9 mouse cellular contexts compared by ENCODE assay signal in the genomic region with DNA sequence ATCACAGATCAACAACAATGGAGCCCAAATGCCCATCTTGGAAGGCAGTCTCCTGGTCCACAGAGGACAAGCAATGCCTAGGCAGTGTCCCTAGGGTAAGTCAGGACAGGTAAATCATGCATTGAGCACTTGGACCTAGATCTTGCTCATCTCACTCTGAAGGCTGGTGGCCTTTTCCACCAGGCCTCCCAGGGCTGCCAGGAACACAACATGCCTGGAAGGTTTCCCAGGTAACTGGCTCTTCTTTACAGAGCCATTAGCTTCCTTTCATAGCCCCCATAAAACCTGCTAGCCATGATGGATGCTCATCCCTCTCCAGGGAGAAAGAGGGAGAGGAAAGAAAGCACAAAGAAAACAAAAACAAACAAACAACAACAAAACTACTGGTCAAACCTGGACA. TPM values are rescaled to one million over a fixed set of nuclear protein-coding genes. Genes with fewer than 3 reads are reported as not detected.
DNase-seq lines count a peak whose midpoint lies in the region; ATAC-seq and TF ChIP-seq lines count a peak whose summit lies in the region.
"Had no signal": no experiment of that assay in that cellular context is flagged by ENCODE, and none has a peak within 500 bp of the region (broad histone marks: within the 10 kb centered on the region; RNA-seq: fewer than 3 reads in every experiment).

No protein-coding gene starts in this region.

- H3K27ac ChIP-seq in heart, embryonic 14.5 days (replicated peaks in 1 of 2; ENCODE audit: control insufficient read depth in 1 of 2, insufficient read depth in 1 of 2, low read depth in 2 of 2, low read length in 2 of 2), result peak overlapping the region; percentile 89 to 90
- H3K27ac ChIP-seq in cerebellum, adult 2 months (ENCODE audit: insufficient read depth, low read length), result peak overlapping the region; percentile 63
- peak overlapping the region; percentile 73; the same call in 1 of the 2 replicates for H3K27ac ChIP-seq in hindbrain, postnatal 0 days

- TF ChIP-seq POLR2A in cerebellum, adult 2 months (IDR thresholded peaks at IDR 0.05; ENCODE audit: borderline replicate concordance, insufficient read depth, low read length), result no peak

- no peak overlapping the region for H3K4me3 ChIP-seq in heart, embryonic 14.5 days (ENCODE audit: control insufficient read depth in 1 of 2, insufficient read depth in 1 of 2, low read depth in 1 of 2, low read length in 2 of 2)
- H3K4me3 ChIP-seq in cerebellum, adult 2 months (replicated peaks; ENCODE audit: insufficient read depth, low read depth, low read length), result no peak overlapping the region
- no peak overlapping the region for H3K4me3 ChIP-seq in hindbrain, postnatal 0 days (ENCODE audit: low read length)

- no peak for ATAC-seq in heart, embryonic 14.5 days (ENCODE audit: insufficient number of reproducible peaks, insufficient read depth, low FRiP score, low read depth)
- no peak for ATAC-seq in hindbrain, postnatal 0 days

- H3K9me3 ChIP-seq in heart, embryonic 14.5 days (ENCODE audit: control insufficient read depth, low read length), result no peaks in the 10 kb centered on the region
- no peaks in the 10 kb centered on the region for H3K9me3 ChIP-seq in hindbrain, postnatal 0 days (ENCODE audit: low read length)

- no peaks in the 10 kb centered on the region for H3K27me3 ChIP-seq in heart, embryonic 14.5 days (ENCODE audit: control insufficient read depth, insufficient read depth, low read length)
- no peaks in the 10 kb centered on the region for H3K27me3 ChIP-seq in cerebellum, adult 2 months (ENCODE audit: control insufficient read depth, insufficient read depth, low read length)
- H3K27me3 ChIP-seq in hindbrain, postnatal 0 days (ENCODE audit: insufficient read depth, low read length), result no peaks in the 10 kb centered on the region

- peaks cover 61 to 90% of the 10 kb centered on the region in 2 experiments for H3K4me1 ChIP-seq in heart, embryonic 14.5 days (ENCODE audit: control insufficient read depth in 2 of 2, insufficient read depth in 2 of 2, low read length in 2 of 2)
- H3K4me1 ChIP-seq in cerebellum, adult 2 months (ENCODE audit: control insufficient read depth, insufficient read depth, low read length), result peaks cover 80% of the 10 kb centered on the region
- peaks cover 43% of the 10 kb centered on the region for H3K4me1 ChIP-seq in hindbrain, postnatal 0 days (ENCODE audit: insufficient read depth, low read length)

- H3K36me3 ChIP-seq in heart, embryonic 14.5 days (ENCODE audit: control insufficient read depth, insufficient read depth, low read length), result 0 out of 2 replicates have a peak, but pooled peaks cover 3% of the 10 kb centered on the region
- no peaks in the 10 kb centered on the region for H3K36me3 ChIP-seq in hindbrain, postnatal 0 days (ENCODE audit: insufficient read depth, low read length)

- DNase-seq in heart, postnatal 4 days, result no peak
- DNase-seq in cerebellum, adult 2 months, result peak; percentile 74 to 86
- DNase-seq in cerebellum, postnatal 10 days, result peak; percentile 69 to 71
- DNase-seq in hindbrain, postnatal 0 days (ENCODE audit: low spot score), result peak; percentile 21
- no peak for DNase-seq in lung, postnatal 25 days (ENCODE audit: low spot score)
- no peak for DNase-seq in right cerebral cortex, postnatal 4 days
- DNase-seq: kidney, postnatal 25 days; lung, postnatal 36 days had no signal

- no peak overlapping the region for H3K9ac ChIP-seq in heart, embryonic 14.5 days (ENCODE audit: low read length)
- H3K9ac ChIP-seq in hindbrain, postnatal 0 days (replicated peaks; ENCODE audit: low read length), result no peak overlapping the region

- no peak for TF ChIP-seq CTCF in cerebellum, adult 2 months (IDR thresholded peaks at IDR 0.05; ENCODE audit: borderline replicate concordance, insufficient read depth, low read depth, low read length)
- no peak for TF ChIP-seq CTCF in hindbrain, postnatal 0 days (IDR thresholded peaks at IDR 0.05; ENCODE audit: low read depth)

- no peak overlapping the region for H3K4me2 ChIP-seq in heart, embryonic 14.5 days (ENCODE audit: low read length)
- H3K4me2 ChIP-seq in hindbrain, postnatal 0 days (ENCODE audit: low read depth, low read length), result no peak overlapping the region

RNA-seq across cellular contexts. Expression of gene Arl6ip4, which starts 50.9 kb away (rescaled TPM):
- polyA plus RNA-seq in heart, embryonic 14.5 days (2014; fragmentation: Nextera tagmentation; extraction: Ambion mirVana), result 63.0 and 66.2 TPM in 2 replicates
- total RNA-seq in heart, postnatal 4 days (2021), result 10 to 100 TPM; 55.1 to 68.4 TPM
- polyA plus RNA-seq in cerebellum, adult 2 months (2012; rRNA removed), result 81.6 and 91.0 TPM in 2 replicates
- total RNA-seq in hindbrain, postnatal 0 days (2014; rRNA removed), result 32.5 and 45.2 TPM in 2 replicates
- 115 and 121 TPM in 2 replicates for polyA plus RNA-seq in hindbrain, postnatal 0 days (2015; fragmentation: Nextera tagmentation; extraction: Ambion mirVana)

RNA-seq across cellular contexts. Expression of gene Ogfod2, which starts 54.6 kb away (rescaled TPM):
- polyA plus RNA-seq in heart, embryonic 14.5 days (2014; fragmentation: Nextera tagmentation; extraction: Ambion mirVana), result 15.0 and 15.6 TPM in 2 replicates
- 10 to 100 TPM; 10.2 to 11.9 TPM for total RNA-seq in heart, postnatal 4 days (2021)
- 47.2 and 52.7 TPM in 2 replicates for polyA plus RNA-seq in cerebellum, adult 2 months (2012; rRNA removed)
- total RNA-seq in hindbrain, postnatal 0 days (2014; rRNA removed), result 52.0 and 110 TPM in 2 replicates
- polyA plus RNA-seq in hindbrain, postnatal 0 days (2015; fragmentation: Nextera tagmentation; extraction: Ambion mirVana), result 36.0 and 38.2 TPM in 2 replicates

Comparison
In these comparisons a context has a peak if more than half of its experiments do, and no peak if none do; other contexts are left out.
1. DNase-seq: peak in cerebellum, adult 2 months (2 of 2), cerebellum, postnatal 10 days (2 of 2) and hindbrain, postnatal 0 days (single experiment); none in heart, postnatal 4 days (single experiment), lung, postnatal 25 days (single experiment) and right cerebral cortex, postnatal 4 days (single experiment).
2. Peak in every context shown above with its lines, with median percentiles within 50 percentile points of each other: H3K27ac ChIP-seq.